Mouse (Mus musculus) bone marrow, adult 2 months (tissue): ENCODE data around the gene Aco2. TPM values are rescaled to one million over a fixed set of nuclear protein-coding genes. Genes with fewer than 3 reads are reported as not detected.

Experiments used
- H3K27ac ChIP-seq: fragments of 200-500 bp; 2 replicates; pipeline ENCODE4 v1.5.1; 2012; ENCODE audit warnings: low read depth, mild to moderate bottlenecking, control low read depth, inconsistent platforms, low read length; ENCODE audit not compliant: control insufficient read depth, poor library complexity, insufficient read depth
- H3K4me1 ChIP-seq: fragments of 200-500 bp; 2 replicates; pipeline ENCODE4 v1.6.1; 2011; ENCODE audit warnings: low read length; ENCODE audit not compliant: control insufficient read depth, insufficient read depth
- H3K4me3 ChIP-seq: fragments of 200-500 bp; replicated peaks from 2 replicates; pipeline ENCODE3; 2011; ENCODE audit warnings: mild to moderate bottlenecking, low read depth, low read length, control low read depth; ENCODE audit not compliant: control insufficient read depth
- CTCF ChIP-seq: fragments of 200-500 bp; IDR thresholded peaks from 2 replicates; pipeline ENCODE4 v1.5.1; 2011; ENCODE audit warnings: low read length, control low read depth; ENCODE audit not compliant: control insufficient read depth, insufficient read depth
- POLR2A ChIP-seq: fragments of 200-500 bp; IDR thresholded peaks from 2 replicates; pipeline ENCODE4 v1.6.1; 2011; ENCODE audit warnings: low read depth, mild to moderate bottlenecking, control low read depth, low read length, borderline replicate concordance; ENCODE audit not compliant: control insufficient read depth
- WGBS: fragments of 180-500 bp; shearing (Covaris S2); methylation state at CpG from one replicate; pipeline ENCODE4 v1.1.7; 2018; 5-methylcytosine and 5-hydroxymethylcytosine counted together
- polyA plus RNA-seq: library from polyadenylated mRNA; stranded (reverse); fragments of >200 nt; gene quantifications from 2 replicates; pipeline ENCODE4 v1.2.4, GENCODE M21; 2011; ENCODE audit warnings: low replicate concordance; ENCODE audit not compliant: missing spikeins, insufficient read depth, insufficient read length

Aco2 gene
- polyA plus RNA-seq, 1 experiment, result 71.1 TPM

- Histone ChIP-seq H3K4me3 (no peak overlapping the region), H3K27ac (no peak overlapping the region), H3K4me1 (no peaks in the 10 kb centered on the region)
- TF ChIP-seq CTCF, result no peak
- TF ChIP-seq POLR2A, result no peak
- 61% methylated on average over 1 of the region's 1 CpGs for WGBS
These were observed 92.2 kb downstream of the Aco2 start for GRCm38 (mm10) chr15:81964262-81964661.

Other genes starting within 250 kb of the Aco2 start
- 8.8 and 18.6 TPM in 2 replicates for gene L3mbtl2, start 208.4 kb upstream of the Aco2 start, polyA plus RNA-seq
- not detected in 2 replicates for gene Chadl, start 175.0 kb upstream of the Aco2 start, polyA plus RNA-seq
- 10.8 and 16.1 TPM in 2 replicates for gene Zc3h7b, start 127.3 kb upstream of the Aco2 start, polyA plus RNA-seq
- 66.5 and 91.3 TPM in 2 replicates for gene Rangap1, start 126.8 kb upstream of the Aco2 start, polyA plus RNA-seq
- 6.4 and 16.2 TPM in 2 replicates for gene Tef, start 69.9 kb upstream of the Aco2 start, polyA plus RNA-seq
- gene Tob2, start 13.5 kb upstream of the Aco2 start, polyA plus RNA-seq, result 6.6 and 9.2 TPM in 2 replicates
- gene Phf5a, start 398 bp upstream of the Aco2 start, polyA plus RNA-seq, result 74.5 and 96.7 TPM in 2 replicates
- gene Polr3h, start 53.9 kb downstream of the Aco2 start, polyA plus RNA-seq, result 12.4 and 12.5 TPM in 2 replicates
- gene Csdc2, start 64.5 kb downstream of the Aco2 start, polyA plus RNA-seq, result 0.80 TPM in 1 of 2 replicates, not detected in the other
- 23.1 and 51.8 TPM in 2 replicates for gene Pmm1, start 88.6 kb downstream of the Aco2 start, polyA plus RNA-seq
- gene 1700029P11Rik, start 108.2 kb downstream of the Aco2 start, polyA plus RNA-seq, result 3.0 TPM in 1 of 2 replicates, not detected in the other
- gene Xrcc6, start 115.5 kb downstream of the Aco2 start, polyA plus RNA-seq, result 60.8 and 96.2 TPM in 2 replicates
- 12.5 and 22.7 TPM in 2 replicates for gene Desi1, start 161.6 kb downstream of the Aco2 start, polyA plus RNA-seq
- gene Snu13, start 175.3 kb downstream of the Aco2 start, polyA plus RNA-seq, result 119 and 144 TPM in 2 replicates
- not detected in 2 replicates for gene 4930407I10Rik, start 186.8 kb downstream of the Aco2 start, polyA plus RNA-seq
- not detected in 2 replicates for gene Mei1, start 197.7 kb downstream of the Aco2 start, polyA plus RNA-seq